Mouse (Mus musculus) lung, adult 2 months (tissue): ENCODE data around the gene Tcl1b5. TPM values are rescaled to one million over a fixed set of nuclear protein-coding genes. Genes with fewer than 3 reads are reported as not detected.
"Not testable (repeated sequence)": the region's sequence is repeated elsewhere in the genome, so short reads cannot be mapped to it uniquely, and the experiment has no call there.

Experiments
- DNase-seq: peaks from one replicate; pipeline ENCODE4 v3.0.0; 2022
- H3K4me1 ChIP-seq: fragments of 200-500 bp; 2 replicates; pipeline ENCODE4 v1.6.1; 2011; ENCODE audit warnings: low read length; ENCODE audit not compliant: control insufficient read depth, insufficient read depth
- H3K4me3 ChIP-seq: fragments of 200-500 bp; replicated peaks from 2 replicates; pipeline ENCODE3; 2011; ENCODE audit warnings: low read depth, mild to moderate bottlenecking, control low read depth, low read length; ENCODE audit errors: extremely low read depth
- CTCF ChIP-seq: fragments of 200-500 bp; IDR thresholded peaks from 2 replicates; pipeline ENCODE4 v1.5.1; 2011; ENCODE audit warnings: mild to moderate bottlenecking, low read length, control low read depth; ENCODE audit not compliant: insufficient read depth
- POLR2A ChIP-seq: fragments of 200-500 bp; IDR thresholded peaks from 2 replicates; pipeline ENCODE4 v1.6.1; 2011; ENCODE audit warnings: low read depth, mild to moderate bottlenecking, control low read depth, low read length, borderline replicate concordance; ENCODE audit errors: extremely low read depth
- WGBS: fragments of 180-500 bp; shearing (Covaris S2); methylation state at CpG from one replicate; pipeline ENCODE4 v1.1.7; 2018; 5-methylcytosine and 5-hydroxymethylcytosine counted together
- polyA plus RNA-seq: library from polyadenylated mRNA; depleted of rRNA; stranded (reverse); fragments of >200 nt; gene quantifications from 2 replicates; pipeline ENCODE4 v1.2.3, GENCODE M21; 2012

Gene Tcl1b5
- polyA plus RNA-seq, 1 experiment, result not detected

- no peak for DNase-seq
- Histone ChIP-seq H3K4me3 (no peak overlapping the region), H3K4me1 (no peaks in the 10 kb centered on the region)
- 44% methylated on average over 6 of the region's 6 CpGs for whole genome bisulfite sequencing
- TF ChIP-seq POLR2A (no peak), CTCF (no peak)
Measured at GRCm38 (mm10) chr12:105158842-105159241, 17.3 kb upstream of the Tcl1b5 start.

GRCm38 (mm10) chr12:105159390-105159789 lies 16.8 kb upstream of the Tcl1b5 start, which contains the start of gene Tcl1b1:
Gene Tcl1b1, plus strand, starts transcription at chr12:105159690.
- no peak within 1 kb of the TSS for H3K4me3 ChIP-seq
- 73% methylated on average over 4 of the region's 4 CpGs for WGBS
- TF ChIP-seq POLR2A, result no peak
- no peak for DNase-seq
- H3K4me1 ChIP-seq, result no peaks in the 10 kb centered on the region

GRCm38 (mm10) chr12:105166734-105167133 lies 9.4 kb upstream of the Tcl1b5 start:
- Histone ChIP-seq H3K4me3 (no peak overlapping the region), H3K4me1 (no peaks in the 10 kb centered on the region)
- 45% methylated on average over 3 of the region's 3 CpGs for whole genome bisulfite sequencing
- no peak for TF ChIP-seq CTCF
- no peak for TF ChIP-seq POLR2A
- DNase-seq, result no peak

GRCm38 (mm10) chr12:105173366-105173765 lies 2.8 kb upstream of the Tcl1b5 start:
- no peaks in the 10 kb centered on the region for H3K4me1 ChIP-seq
- DNase-seq, result no peak
- TF ChIP-seq POLR2A, result no peak
- TF ChIP-seq CTCF, result no peak
- H3K4me3 ChIP-seq, result no peak overlapping the region
- WGBS, result 60% methylated on average over 2 of the region's 2 CpGs

- DNase-seq, result peak; percentile 46
Measured at GRCm38 (mm10) chr12:105174318-105174717, 1.8 kb upstream of the Tcl1b5 start.

GRCm38 (mm10) chr12:105181040-105181644 lies 5.0 kb downstream of the Tcl1b5 start:
- not testable (repeated sequence) for DNase-seq, H3K4me3 ChIP-seq, H3K4me1 ChIP-seq
- WGBS, result 47% methylated on average over 4 of the region's 4 CpGs

More at GRCm38 (mm10) chr12:105174318-105174717, 1.8 kb upstream of the Tcl1b5 start:
- H3K4me3 ChIP-seq, H3K4me1 ChIP-seq: not testable (repeated sequence)
- 17% methylated on average over 2 of the region's 2 CpGs for WGBS

GRCm38 (mm10) chr12:105188980-105189379 lies 12.8 kb downstream of the Tcl1b5 start:
- not testable (repeated sequence) for H3K4me1 ChIP-seq, H3K4me3 ChIP-seq
- DNase-seq, result peak; percentile 3
- 35% methylated on average over 2 of the region's 2 CpGs for WGBS
- 0 out of 2 replicates have a peak, but pooled peaks have one; percentile 1 for TF ChIP-seq CTCF

GRCm38 (mm10) chr12:105190743-105191142 lies 14.6 kb downstream of the Tcl1b5 start, which contains the start of gene Tcl1b3:
Gene Tcl1b3, plus strand, starts transcription at chr12:105191043.
- H3K4me1 ChIP-seq, H3K4me3 ChIP-seq, DNase-seq: not testable (repeated sequence)
- WGBS, result 90% methylated on average over 6 of the region's 6 CpGs

GRCm38 (mm10) chr12:105199684-105200497 lies 23.7 kb downstream of the Tcl1b5 start:
- not testable (repeated sequence) for H3K4me3 ChIP-seq, H3K4me1 ChIP-seq, DNase-seq
- WGBS, result 62% methylated on average over 7 of the region's 7 CpGs

GRCm38 (mm10) chr12:105201657-105202056 lies 25.5 kb downstream of the Tcl1b5 start, which contains the start of gene Tcl1b4:
Gene Tcl1b4, plus strand, starts transcription at chr12:105201957.
- WGBS, result 69% methylated on average over 1 of the region's 1 CpGs
- DNase-seq, H3K4me1 ChIP-seq, H3K4me3 ChIP-seq: not testable (repeated sequence)
